Mouse (Mus musculus): ENCODE data around the gene Cldn24. TPM values are rescaled to one million over a fixed set of nuclear protein-coding genes. Genes with fewer than 3 reads are reported as not detected.

The Cldn24 gene
- polyA plus RNA-seq, 1 experiment from 2014 or later: not detected

Other genes with a start within 250 kb of the Cldn24 start
- 12.1 and 13.7 TPM in 2 replicates for gene Ing2, start 146.6 kb upstream of the Cldn24 start, polyA plus RNA-seq (2016; fragmentation: Nextera tagmentation; extraction: Ambion mirVana)
- gene Cdkn2aip, start 108.2 kb upstream of the Cldn24 start, polyA plus RNA-seq (2016; fragmentation: Nextera tagmentation; extraction: Ambion mirVana): 41.3 and 52.8 TPM in 2 replicates
- gene Cldn22, start 2.3 kb downstream of the Cldn24 start, polyA plus RNA-seq (2016; fragmentation: Nextera tagmentation; extraction: Ambion mirVana): not detected in 2 replicates
- 8.8 and 9.1 TPM in 2 replicates for gene Wwc2, start 168.8 kb downstream of the Cldn24 start, polyA plus RNA-seq (2016; fragmentation: Nextera tagmentation; extraction: Ambion mirVana)

Data from forebrain, embryonic 12.5 days (tissue).